Mouse (Mus musculus) heart, embryonic 13.5 days (tissue): Measurements from ENCODE around the gene Tmem161a. TPM values are rescaled to one million over a fixed set of nuclear protein-coding genes. Genes with fewer than 3 reads are reported as not detected.

Source experiments
- ATAC-seq: fragments of 200-750 bp; cut with Nextera tagmentation; 2 replicates; pipeline ENCODE4 v1.8.0; 2017; ENCODE audit warnings: moderate TSS enrichment; ENCODE audit not compliant: insufficient number of reproducible peaks, low FRiP score, low TSS enrichment; ENCODE audit errors: extremely low read depth
- H3K27ac ChIP-seq: fragments of 300-500 bp; sonication (generic); replicated peaks from 2 replicates; pipeline ENCODE4 v1.5.1; 2015; ENCODE audit warnings: moderate library complexity, mild to moderate bottlenecking, inconsistent platforms
- H3K27me3 ChIP-seq: fragments of 300-500 bp; sonication (generic); replicated peaks from 2 replicates; pipeline ENCODE4 v1.6.1; 2015; ENCODE audit warnings: mild to moderate bottlenecking, inconsistent platforms
- H3K36me3 ChIP-seq: fragments of 300-500 bp; sonication (generic); 2 replicates; pipeline ENCODE4 v1.6.1; 2015; ENCODE audit warnings: mild to moderate bottlenecking, inconsistent platforms
- H3K4me1 ChIP-seq: fragments of 300-500 bp; sonication (generic); 2 replicates; pipeline ENCODE4 v1.6.1; 2015; ENCODE audit warnings: inconsistent platforms
- H3K4me2 ChIP-seq: fragments of 300-500 bp; sonication (generic); 2 replicates; pipeline ENCODE4 v1.6.1; 2015; ENCODE audit warnings: inconsistent platforms, mild to moderate bottlenecking, moderate library complexity
- H3K4me3 ChIP-seq: fragments of 300-500 bp; sonication (generic); 2 replicates; pipeline ENCODE4 v1.5.1; 2015; ENCODE audit warnings: moderate library complexity, mild to moderate bottlenecking, inconsistent platforms
- H3K9ac ChIP-seq: fragments of 300-500 bp; sonication (generic); 2 replicates; pipeline ENCODE4 v1.6.1; 2015; ENCODE audit warnings: inconsistent platforms, mild to moderate bottlenecking, moderate library complexity
- H3K9me3 ChIP-seq: fragments of 300-500 bp; sonication (generic); 2 replicates; pipeline ENCODE4 v1.6.1; 2016; ENCODE audit warnings: inconsistent platforms
- WGBS: fragments of 180-500 bp; shearing (Covaris S2); methylation state at CpG from one replicate; pipeline ENCODE4 v1.1.7; 2015; ENCODE audit warnings: mixed read lengths; 5-methylcytosine and 5-hydroxymethylcytosine counted together
- polyA plus RNA-seq: library from polyadenylated mRNA; unstranded; fragments of >200 nt; fragmentation: Nextera tagmentation; extraction: Ambion mirVana; gene quantifications from 2 replicates; pipeline ENCODE4 v1.2.1, GENCODE M21; 2015

Gene Tmem161a
- polyA plus RNA-seq, 1 experiment from 2014 or later = 91.8 TPM

GRCm38 (mm10) chr8:70188707-70189106, 16.6 kb downstream of the Tmem161a start:
- no peak overlapping the region for H3K4me2 ChIP-seq
- H3K9ac ChIP-seq = no peak overlapping the region
- no peak overlapping the region for H3K27ac ChIP-seq
- no peaks in the 10 kb centered on the region for H3K9me3 ChIP-seq
- H3K4me1 ChIP-seq = no peaks in the 10 kb centered on the region
- ATAC-seq = no peak
- peaks cover 30% of the 10 kb centered on the region for H3K36me3 ChIP-seq
- WGBS = 63% methylated on average over 7 of the region's 7 CpGs
- H3K4me3 ChIP-seq = no peak overlapping the region
- no peaks in the 10 kb centered on the region for H3K27me3 ChIP-seq

DNA sequence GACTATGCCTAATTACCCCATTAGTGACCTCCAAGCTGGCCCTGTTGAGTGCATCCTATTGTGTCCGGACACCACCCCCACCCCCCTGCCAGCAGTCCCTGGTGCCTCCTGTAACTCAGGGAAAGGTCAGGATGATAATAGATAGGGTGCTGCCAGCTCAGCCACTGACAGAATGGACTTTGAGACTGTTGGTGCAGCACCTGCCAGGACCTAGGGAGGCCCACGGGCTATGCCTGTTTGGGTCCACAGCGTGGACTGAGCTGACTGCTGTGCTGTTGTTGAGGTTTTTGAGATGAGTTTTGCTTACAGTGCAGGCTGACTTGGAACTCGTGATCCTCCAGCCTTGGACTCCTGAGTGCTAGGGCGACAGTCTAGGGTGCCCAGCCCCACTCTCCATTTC, 21.1 kb downstream of the Tmem161a start:
- no peaks in the 10 kb centered on the region for H3K9me3 ChIP-seq
- peak overlapping the region; percentile 12; the same call in 1 of the 2 replicates for H3K9ac ChIP-seq
- H3K4me2 ChIP-seq = no peak overlapping the region
- H3K27ac ChIP-seq = no peak overlapping the region
- H3K4me3 ChIP-seq = no peak overlapping the region
- no peak for ATAC-seq
- WGBS = 69% methylated on average over 5 of the region's 5 CpGs
- peaks cover 23% of the 10 kb centered on the region; the same call in 1 of the 2 replicates for H3K36me3 ChIP-seq
- H3K27me3 ChIP-seq = no peaks in the 10 kb centered on the region
- 0 out of 2 replicates have a peak, but pooled peaks cover 4% of the 10 kb centered on the region for H3K4me1 ChIP-seq

- no peaks in the 10 kb centered on the region for H3K27me3 ChIP-seq
- no peak overlapping the region for H3K4me3 ChIP-seq
- 80% methylated on average over 3 of the region's 3 CpGs for WGBS
- H3K4me2 ChIP-seq = no peak overlapping the region
- no peak for ATAC-seq
- no peaks in the 10 kb centered on the region for H3K9me3 ChIP-seq
- 0 out of 2 replicates have a peak, but pooled peaks cover 4% of the 10 kb centered on the region for H3K4me1 ChIP-seq
- no peak overlapping the region for H3K27ac ChIP-seq
- no peak overlapping the region for H3K9ac ChIP-seq
- H3K36me3 ChIP-seq = peaks cover 17% of the 10 kb centered on the region; the same call in 1 of the 2 replicates
Observed at GRCm38 (mm10) chr8:70194191-70194590, 22.0 kb downstream of the Tmem161a start.

DNA sequence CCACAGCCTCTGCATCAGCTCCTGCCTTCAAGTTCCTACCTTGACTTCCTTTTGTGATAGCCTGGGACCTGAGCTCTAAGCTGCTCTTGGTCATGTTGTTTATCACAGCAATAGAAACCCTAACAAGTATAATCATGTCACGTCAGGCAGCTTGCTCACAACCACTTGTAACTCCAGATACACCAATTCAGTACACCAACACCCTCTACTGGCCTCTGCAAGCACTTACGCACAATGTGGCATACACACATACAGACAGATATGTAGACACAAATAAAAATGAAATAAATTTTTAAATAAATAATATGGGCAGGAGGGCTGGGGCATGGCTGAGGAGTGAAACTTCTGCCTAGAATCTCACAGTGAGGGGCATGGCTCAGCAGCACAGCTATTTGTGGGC, 23.6 kb downstream of the Tmem161a start:
- H3K4me2 ChIP-seq = no peak overlapping the region
- ATAC-seq = no peak
- H3K27ac ChIP-seq = no peak overlapping the region
- WGBS = 71% methylated on average over 2 of the region's 2 CpGs
- H3K4me3 ChIP-seq = no peak overlapping the region
- 0 out of 2 replicates have a peak, but pooled peaks cover 10% of the 10 kb centered on the region for H3K36me3 ChIP-seq
- no peaks in the 10 kb centered on the region for H3K27me3 ChIP-seq
- H3K4me1 ChIP-seq = peaks cover 13% of the 10 kb centered on the region
- H3K9me3 ChIP-seq = no peaks in the 10 kb centered on the region
- no peak overlapping the region for H3K9ac ChIP-seq

DNA sequence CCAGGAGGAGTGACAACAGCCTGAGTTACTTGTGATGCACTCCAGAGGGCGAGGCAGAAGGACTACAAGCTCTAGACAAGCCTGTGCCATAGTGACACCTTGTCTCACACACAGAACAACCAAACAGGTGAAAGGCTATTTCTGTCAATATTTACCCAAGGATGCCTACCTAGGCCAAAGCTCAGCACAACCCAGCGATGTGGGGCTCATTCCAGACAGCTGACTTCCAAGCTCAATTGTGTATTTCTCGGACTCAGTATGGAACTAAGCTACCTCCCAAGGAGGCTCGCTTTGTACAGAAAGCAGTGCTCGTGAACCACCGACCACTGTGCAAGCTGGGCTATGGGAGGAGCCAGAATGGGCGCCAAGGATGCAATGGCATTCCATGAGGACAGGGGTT, 25.4 kb downstream of the Tmem161a start:
- WGBS = 52% methylated on average over 7 of the region's 7 CpGs
- no peak overlapping the region for H3K4me3 ChIP-seq
- no peak for ATAC-seq
- H3K36me3 ChIP-seq = no peaks in the 10 kb centered on the region
- no peaks in the 10 kb centered on the region for H3K9me3 ChIP-seq
- H3K4me1 ChIP-seq = peaks cover 14% of the 10 kb centered on the region
- no peak overlapping the region for H3K9ac ChIP-seq
- H3K27ac ChIP-seq = no peak overlapping the region
- no peaks in the 10 kb centered on the region for H3K27me3 ChIP-seq
- H3K4me2 ChIP-seq = no peak overlapping the region

DNA sequence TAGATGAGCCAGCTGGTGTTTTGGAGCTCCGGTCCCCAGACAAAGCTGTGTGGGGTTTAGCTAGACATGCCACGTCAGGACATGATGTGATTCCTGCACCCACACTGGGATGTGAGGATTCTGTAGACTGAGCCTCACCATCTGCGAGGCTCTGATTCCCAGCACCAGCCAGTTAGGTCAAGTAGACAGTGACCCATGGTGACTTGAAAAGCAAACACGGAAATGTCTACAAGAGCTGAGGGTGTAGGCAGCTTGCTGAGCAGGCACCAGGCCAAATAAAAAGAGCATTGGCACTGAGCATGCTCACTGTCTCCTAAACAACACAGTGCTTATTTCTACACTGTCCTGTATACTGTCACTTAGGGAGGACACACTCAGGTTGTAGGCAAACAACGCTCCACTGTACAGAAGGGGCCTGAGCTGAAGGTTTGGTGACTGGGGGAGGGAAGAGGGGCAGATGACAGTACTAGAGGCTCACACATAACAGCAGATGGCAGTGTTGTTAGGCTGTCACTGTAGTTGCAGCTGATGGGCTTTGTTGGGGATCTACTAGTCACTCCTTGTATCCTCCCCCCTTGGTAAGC, 28.0 kb downstream of the Tmem161a start:
- WGBS = 62% methylated on average over 5 of the region's 5 CpGs
- Histone ChIP-seq H3K9ac (0 out of 2 replicates have a peak overlapping the region, but pooled peaks have one; percentile 2), H3K4me3 (no peak overlapping the region), H3K9me3 (no peaks in the 10 kb centered on the region), H3K36me3 (no peaks in the 10 kb centered on the region), H3K27me3 (no peaks in the 10 kb centered on the region), H3K4me1 (peaks cover 31% of the 10 kb centered on the region), H3K27ac (no peak overlapping the region), H3K4me2 (no peak overlapping the region)
- no peak for ATAC-seq

DNA sequence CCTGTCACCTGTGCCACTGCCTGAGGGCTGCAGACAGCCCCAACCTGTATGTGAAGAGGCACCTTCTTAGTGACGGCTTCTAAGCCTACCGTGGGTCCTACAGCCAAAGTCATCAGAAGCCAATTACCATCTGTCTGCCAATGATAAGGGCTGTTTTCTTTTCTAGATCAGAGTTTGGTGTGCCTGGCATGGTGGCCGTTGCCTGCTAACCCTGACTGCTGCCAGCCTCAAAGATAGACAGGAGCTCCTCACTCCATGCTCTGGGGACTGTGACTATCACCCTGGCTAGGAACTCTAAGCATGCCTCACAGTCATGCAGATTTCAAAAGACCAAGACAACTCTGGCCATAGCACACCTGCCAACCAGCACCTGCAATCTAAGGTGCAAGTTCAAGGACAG, 29.3 kb downstream of the Tmem161a start:
- 49% methylated on average over 3 of the region's 3 CpGs for WGBS
- Histone ChIP-seq H3K4me1 (peaks cover 31% of the 10 kb centered on the region), H3K27me3 (no peaks in the 10 kb centered on the region), H3K9ac (no peak overlapping the region), H3K4me2 (no peak overlapping the region), H3K27ac (no peak overlapping the region), H3K9me3 (no peaks in the 10 kb centered on the region), H3K36me3 (no peaks in the 10 kb centered on the region), H3K4me3 (no peak overlapping the region)
- ATAC-seq = no peak

- WGBS = 69% methylated on average over 4 of the region's 4 CpGs
- H3K4me2 ChIP-seq = no peak overlapping the region
- no peak for ATAC-seq
- H3K9me3 ChIP-seq = no peaks in the 10 kb centered on the region
- H3K27ac ChIP-seq = no peak overlapping the region
- H3K4me1 ChIP-seq = peaks cover 28% of the 10 kb centered on the region
- H3K9ac ChIP-seq = 0 out of 2 replicates have a peak overlapping the region, but pooled peaks have one; percentile 16
- H3K36me3 ChIP-seq = no peaks in the 10 kb centered on the region
- H3K4me3 ChIP-seq = no peak overlapping the region
- no peaks in the 10 kb centered on the region for H3K27me3 ChIP-seq
Observed at GRCm38 (mm10) chr8:70203072-70203471, 30.9 kb downstream of the Tmem161a start.

- no peak overlapping the region for H3K4me3 ChIP-seq
- no peaks in the 10 kb centered on the region for H3K9me3 ChIP-seq
- H3K36me3 ChIP-seq = no peaks in the 10 kb centered on the region
- H3K9ac ChIP-seq = peak overlapping the region; percentile 33; the same call in 1 of the 2 replicates
- peaks cover 34% of the 10 kb centered on the region for H3K4me1 ChIP-seq
- ATAC-seq = no peak
- peak overlapping the region; percentile 90 for H3K27ac ChIP-seq
- H3K27me3 ChIP-seq = no peaks in the 10 kb centered on the region
- no peak overlapping the region for H3K4me2 ChIP-seq
- 40% methylated on average over 1 of the region's 1 CpGs for WGBS
Observed at GRCm38 (mm10) chr8:70204757-70205156, 32.6 kb downstream of the Tmem161a start.

- no peaks in the 10 kb centered on the region for H3K27me3 ChIP-seq
- H3K27ac ChIP-seq = no peak overlapping the region
- H3K4me3 ChIP-seq = no peak overlapping the region
- H3K36me3 ChIP-seq = no peaks in the 10 kb centered on the region
- ATAC-seq = no peak
- no peak overlapping the region for H3K4me2 ChIP-seq
- no peaks in the 10 kb centered on the region for H3K9me3 ChIP-seq
- WGBS = 50% methylated on average over 1 of the region's 1 CpGs
- peak overlapping the region; percentile 30; the same call in 1 of the 2 replicates for H3K9ac ChIP-seq
- peaks cover 45% of the 10 kb centered on the region for H3K4me1 ChIP-seq
Observed at GRCm38 (mm10) chr8:70208130-70208529, 36.0 kb downstream of the Tmem161a start.

DNA sequence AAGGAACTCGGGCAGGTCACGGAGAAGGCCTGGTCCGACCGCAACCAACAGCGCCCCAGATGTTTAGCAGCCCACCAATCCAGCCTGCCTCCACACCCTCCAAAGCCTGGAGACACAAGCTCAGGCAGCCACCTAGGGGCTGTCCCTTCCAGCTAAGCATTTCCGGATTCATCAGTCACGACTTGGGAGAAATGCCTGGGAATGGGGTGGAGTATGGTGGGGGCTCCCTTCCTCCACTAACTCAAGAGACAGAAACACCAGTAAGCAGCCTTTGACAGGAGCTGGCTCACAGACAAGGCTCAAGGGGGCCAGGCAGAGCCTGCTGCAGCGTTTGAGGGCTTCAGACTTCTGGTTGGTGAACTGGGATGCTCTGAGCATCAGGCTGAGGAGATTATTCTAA, 38.4 kb downstream of the Tmem161a start:
- no peaks in the 10 kb centered on the region for H3K36me3 ChIP-seq
- H3K4me1 ChIP-seq = peaks cover 32% of the 10 kb centered on the region
- no peaks in the 10 kb centered on the region for H3K9me3 ChIP-seq
- H3K4me2 ChIP-seq = peak overlapping the region; percentile 96
- H3K27ac ChIP-seq = peak overlapping the region; percentile 24; the same call in 1 of the 2 replicates
- ATAC-seq = no peak
- peak overlapping the region; percentile 66 for H3K9ac ChIP-seq
- H3K27me3 ChIP-seq = no peaks in the 10 kb centered on the region
- H3K4me3 ChIP-seq = peak overlapping the region; percentile 16
- WGBS = 33% methylated on average over 8 of the region's 8 CpGs

DNA sequence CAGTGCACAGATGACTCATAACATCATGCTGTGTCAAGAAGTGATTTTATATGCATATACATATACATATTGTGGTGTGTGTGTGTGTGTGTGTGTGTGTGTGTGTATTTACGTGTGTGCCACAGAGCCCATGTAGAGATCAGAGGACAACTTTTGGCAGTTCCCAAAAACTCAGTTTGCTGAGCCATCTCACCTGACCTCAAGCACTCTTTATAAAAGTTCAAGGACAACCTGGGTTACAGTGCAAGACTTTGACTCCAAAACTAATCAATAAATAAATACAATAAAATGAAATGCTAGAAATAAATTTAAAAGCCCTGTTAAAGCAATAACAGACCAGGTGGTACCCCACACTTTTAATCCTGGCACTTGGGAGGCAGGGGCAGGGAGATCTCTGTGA, 39.1 kb downstream of the Tmem161a start:
- Histone ChIP-seq H3K4me1 (peaks cover 32% of the 10 kb centered on the region), H3K27ac (no peak overlapping the region), H3K9me3 (no peaks in the 10 kb centered on the region), H3K36me3 (no peaks in the 10 kb centered on the region), H3K27me3 (no peaks in the 10 kb centered on the region), H3K4me2 (peak overlapping the region; percentile 96), H3K9ac (peak overlapping the region; percentile 86), H3K4me3 (peak overlapping the region; percentile 76)
- 69% methylated on average over 1 of the region's 1 CpGs for WGBS
- ATAC-seq = no peak
